Mouse (Mus musculus): ENCODE measurements at regions not wholly inside any gene's neighbourhood (a gene's known extent, or its start where the extent isn't known, plus 50 kb on each side); places are given as distances from the start of the nearest gene placed in this dataset.

GRCm38 (mm10) chr11:28681311-28681710 lies 97.2 kb upstream of the Ccdc85a start:
- 65% methylated on average over 3 of the region's 3 CpGs for WGBS
- no peaks in the 10 kb centered on the region for H3K36me3 ChIP-seq (ENCODE audit: insufficient read depth, low read length)
- H3K4me2 ChIP-seq (ENCODE audit: low read length) = no peak overlapping the region
- H3K27me3 ChIP-seq (ENCODE audit: insufficient read depth, low read length) = no peaks in the 10 kb centered on the region
- H3K4me3 ChIP-seq (replicated peaks; ENCODE audit: low read depth, low read length) = no peak overlapping the region
- no peak for TF ChIP-seq CTCF (IDR thresholded peaks at IDR 0.05; ENCODE audit: low read depth)
- no peaks in the 10 kb centered on the region for H3K4me1 ChIP-seq (replicated peaks; ENCODE audit: insufficient read depth, low read length)
- ATAC-seq (replicated peaks; ENCODE audit: low FRiP score, low read depth) (no peak), DNase-seq (ENCODE audit: low spot score) (no peak)
- no peak overlapping the region for H3K9ac ChIP-seq (ENCODE audit: low read depth, low read length)
- no peak overlapping the region for H3K27ac ChIP-seq
- H3K9me3 ChIP-seq (replicated peaks; ENCODE audit: low read length) = no peaks in the 10 kb centered on the region

- Histone ChIP-seq H3K27me3 (ENCODE audit: insufficient read depth, low read length) (no peaks in the 10 kb centered on the region), H3K4me1 (replicated peaks; ENCODE audit: insufficient read depth, low read length) (no peaks in the 10 kb centered on the region), H3K4me2 (ENCODE audit: low read length) (no peak overlapping the region), H3K36me3 (ENCODE audit: insufficient read depth, low read length) (no peaks in the 10 kb centered on the region), H3K9me3 (replicated peaks; ENCODE audit: low read length) (no peaks in the 10 kb centered on the region), H3K9ac (ENCODE audit: low read depth, low read length) (no peak overlapping the region), H3K4me3 (replicated peaks; ENCODE audit: low read depth, low read length) (no peak overlapping the region), H3K27ac (no peak overlapping the region)
- ATAC-seq (replicated peaks; ENCODE audit: low FRiP score, low read depth) = no peak
- DNase-seq (ENCODE audit: low spot score) = no peak
- no peak for TF ChIP-seq CTCF (IDR thresholded peaks at IDR 0.05; ENCODE audit: low read depth)
Measured at GRCm38 (mm10) chr11:28670765-28671164, 86.6 kb upstream of the Ccdc85a start.

- no peak for TF ChIP-seq CTCF (IDR thresholded peaks at IDR 0.05; ENCODE audit: low read depth)
- Histone ChIP-seq H3K4me3 (replicated peaks; ENCODE audit: low read depth, low read length) (no peak overlapping the region), H3K9ac (ENCODE audit: low read depth, low read length) (no peak overlapping the region), H3K27ac (no peak overlapping the region), H3K4me2 (ENCODE audit: low read length) (no peak overlapping the region), H3K27me3 (ENCODE audit: insufficient read depth, low read length) (no peaks in the 10 kb centered on the region), H3K9me3 (replicated peaks; ENCODE audit: low read length) (no peaks in the 10 kb centered on the region), H3K4me1 (replicated peaks; ENCODE audit: insufficient read depth, low read length) (no peaks in the 10 kb centered on the region), H3K36me3 (ENCODE audit: insufficient read depth, low read length) (no peaks in the 10 kb centered on the region)
- DNase-seq (ENCODE audit: low spot score) = no peak
- 59% methylated on average over 4 of the region's 4 CpGs for WGBS
- no peak for ATAC-seq (replicated peaks; ENCODE audit: low FRiP score, low read depth)
Measured at GRCm38 (mm10) chr11:28669359-28669758, 85.2 kb upstream of the Ccdc85a start.

GRCm38 (mm10) chr11:28660377-28660776 lies 76.3 kb upstream of the Ccdc85a start:
- Histone ChIP-seq H3K9me3 (replicated peaks; ENCODE audit: low read length) (no peaks in the 10 kb centered on the region), H3K4me3 (replicated peaks; ENCODE audit: low read depth, low read length) (no peak overlapping the region), H3K9ac (ENCODE audit: low read depth, low read length) (no peak overlapping the region), H3K4me2 (ENCODE audit: low read length) (no peak overlapping the region), H3K4me1 (replicated peaks; ENCODE audit: insufficient read depth, low read length) (no peaks in the 10 kb centered on the region), H3K36me3 (ENCODE audit: insufficient read depth, low read length) (no peaks in the 10 kb centered on the region), H3K27me3 (ENCODE audit: insufficient read depth, low read length) (no peaks in the 10 kb centered on the region), H3K27ac (no peak overlapping the region)
- DNase-seq (ENCODE audit: low spot score) (peak; percentile 48), ATAC-seq (replicated peaks; ENCODE audit: low FRiP score, low read depth) (no peak)
- TF ChIP-seq CTCF (IDR thresholded peaks at IDR 0.05; ENCODE audit: low read depth) = no peak
- WGBS = 47% methylated on average over 4 of the region's 4 CpGs

DNA sequence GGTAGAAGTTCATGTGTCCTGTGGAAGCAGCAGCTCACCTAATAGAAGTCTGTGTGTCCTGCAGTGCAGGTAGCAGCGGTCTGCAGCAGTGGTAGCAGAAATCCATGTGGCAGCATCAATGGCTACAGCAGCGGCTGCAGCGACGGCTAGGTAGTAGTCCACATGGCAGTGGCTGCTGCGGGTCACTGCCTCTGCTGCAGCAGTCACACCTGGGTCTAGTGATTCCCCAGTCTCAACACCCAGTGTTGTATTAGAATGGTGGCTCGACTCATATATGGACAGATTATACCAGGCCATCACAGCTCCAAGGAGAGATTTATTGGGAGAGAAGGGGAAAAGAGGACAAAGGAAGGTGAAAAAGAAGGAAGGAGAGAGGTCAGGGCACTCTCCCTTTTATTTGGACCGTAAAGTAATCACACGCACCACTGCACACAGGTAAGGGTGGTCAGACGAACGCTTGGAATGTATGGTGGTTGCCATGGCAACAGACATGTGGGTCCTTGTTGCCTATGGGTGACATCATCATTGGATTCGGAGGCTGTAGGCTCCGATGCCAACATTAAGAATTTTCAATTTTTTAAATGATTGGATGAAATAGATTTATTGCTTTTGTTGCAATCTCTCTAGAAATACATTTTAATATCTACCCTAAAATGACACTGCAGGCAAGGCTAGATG lies 71.2 kb upstream of the Ccdc85a start:
- H3K4me2 ChIP-seq (ENCODE audit: low read length) = no peak overlapping the region
- no peak for DNase-seq (ENCODE audit: low spot score)
- H3K27me3 ChIP-seq (ENCODE audit: insufficient read depth, low read length) = no peaks in the 10 kb centered on the region
- ATAC-seq (replicated peaks; ENCODE audit: low FRiP score, low read depth) = no peak
- H3K27ac ChIP-seq = no peak overlapping the region
- no peaks in the 10 kb centered on the region for H3K9me3 ChIP-seq (replicated peaks; ENCODE audit: low read length)
- no peak for TF ChIP-seq CTCF (IDR thresholded peaks at IDR 0.05; ENCODE audit: low read depth)
- H3K36me3 ChIP-seq (ENCODE audit: insufficient read depth, low read length) = no peaks in the 10 kb centered on the region
- WGBS = 63% methylated on average over 12 of the region's 12 CpGs
- no peaks in the 10 kb centered on the region for H3K4me1 ChIP-seq (replicated peaks; ENCODE audit: insufficient read depth, low read length)
- no peak overlapping the region for H3K4me3 ChIP-seq (replicated peaks; ENCODE audit: low read depth, low read length)
- H3K9ac ChIP-seq (ENCODE audit: low read depth, low read length) = no peak overlapping the region

DNA sequence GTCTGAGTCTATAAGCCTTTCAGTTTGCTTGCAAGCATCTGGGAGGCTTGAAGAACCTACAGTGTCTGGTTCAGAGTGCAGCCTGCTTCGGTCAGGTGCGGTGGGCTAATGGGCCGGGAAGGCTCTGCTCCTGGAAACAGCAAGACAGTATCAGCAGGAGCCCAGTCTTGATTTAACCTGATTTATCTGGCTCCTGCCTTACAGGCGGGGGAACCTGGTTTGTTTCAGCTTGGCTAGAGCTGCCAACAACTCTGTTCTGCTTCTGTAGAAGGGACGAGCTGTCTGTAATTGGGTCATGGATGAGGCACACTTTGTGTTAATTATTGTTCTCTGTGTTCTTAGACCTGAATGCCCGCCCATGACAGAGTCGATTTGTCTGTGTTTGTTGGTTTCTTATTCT lies 65.3 kb upstream of the Ccdc85a start:
- no peak overlapping the region for H3K9ac ChIP-seq (ENCODE audit: low read depth, low read length)
- 71% methylated on average over 7 of the region's 7 CpGs for WGBS
- H3K4me1 ChIP-seq (replicated peaks; ENCODE audit: insufficient read depth, low read length) = no peaks in the 10 kb centered on the region
- no peak overlapping the region for H3K4me3 ChIP-seq (replicated peaks; ENCODE audit: low read depth, low read length)
- H3K36me3 ChIP-seq (ENCODE audit: insufficient read depth, low read length) = no peaks in the 10 kb centered on the region
- DNase-seq (ENCODE audit: low spot score) (no peak), ATAC-seq (replicated peaks; ENCODE audit: low FRiP score, low read depth) (peak; percentile 78)
- TF ChIP-seq CTCF (IDR thresholded peaks at IDR 0.05; ENCODE audit: low read depth) = no peak
- no peaks in the 10 kb centered on the region for H3K27me3 ChIP-seq (ENCODE audit: insufficient read depth, low read length)
- no peak overlapping the region for H3K27ac ChIP-seq
- no peaks in the 10 kb centered on the region for H3K9me3 ChIP-seq (replicated peaks; ENCODE audit: low read length)
- H3K4me2 ChIP-seq (ENCODE audit: low read length) = no peak overlapping the region

DNA sequence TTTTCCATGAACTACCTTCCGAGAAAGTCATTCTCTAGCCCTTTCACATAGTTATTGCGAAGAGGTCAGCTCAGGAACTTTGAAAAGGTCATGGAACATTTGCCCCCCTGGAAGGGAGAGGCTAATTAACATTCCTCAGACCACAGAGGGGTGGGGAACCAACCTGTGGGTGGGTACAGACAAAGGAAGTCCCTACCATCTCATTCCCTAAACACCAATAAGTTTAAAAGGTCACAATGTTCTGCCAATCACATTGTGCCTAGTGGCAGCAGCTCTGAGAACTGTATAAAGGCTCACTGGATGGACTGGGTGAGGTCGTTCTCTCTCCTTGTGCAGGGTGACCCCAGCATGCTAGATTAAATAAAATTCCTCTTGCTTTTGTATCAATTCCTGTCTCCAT lies 64.8 kb upstream of the Ccdc85a start:
- H3K27me3 ChIP-seq (ENCODE audit: insufficient read depth, low read length) = no peaks in the 10 kb centered on the region
- WGBS = 46% methylated on average over 3 of the region's 3 CpGs
- H3K4me2 ChIP-seq (ENCODE audit: low read length) = no peak overlapping the region
- no peaks in the 10 kb centered on the region for H3K4me1 ChIP-seq (replicated peaks; ENCODE audit: insufficient read depth, low read length)
- peak; percentile 48; the same call in 1 of the 2 replicates for ATAC-seq (replicated peaks; ENCODE audit: low FRiP score, low read depth)
- H3K27ac ChIP-seq = no peak overlapping the region
- H3K9me3 ChIP-seq (replicated peaks; ENCODE audit: low read length) = no peaks in the 10 kb centered on the region
- no peak for TF ChIP-seq CTCF (IDR thresholded peaks at IDR 0.05; ENCODE audit: low read depth)
- H3K4me3 ChIP-seq (replicated peaks; ENCODE audit: low read depth, low read length) = no peak overlapping the region
- H3K36me3 ChIP-seq (ENCODE audit: insufficient read depth, low read length) = no peaks in the 10 kb centered on the region
- DNase-seq (ENCODE audit: low spot score) = no peak
- H3K9ac ChIP-seq (ENCODE audit: low read depth, low read length) = no peak overlapping the region
